Mouse (Mus musculus) forebrain, embryonic 12.5 days (tissue): ENCODE results near the gene Timm8b. TPM values are rescaled to one million over a fixed set of nuclear protein-coding genes. Genes with fewer than 3 reads are reported as not detected.

ENCODE experiments used
- ATAC-seq: fragments of 200-750 bp; cut with Nextera tagmentation; 2 replicates; pipeline ENCODE4 v1.8.0; 2017; ENCODE audit warnings: moderate TSS enrichment; ENCODE audit not compliant: low FRiP score
- H3K27ac ChIP-seq: fragments of 300-500 bp; sonication (generic); 2 replicates; pipeline ENCODE4 v1.5.1; 2016; ENCODE audit warnings: mild to moderate bottlenecking
- H3K27me3 ChIP-seq: fragments of 300-500 bp; sonication (generic); 2 replicates; pipeline ENCODE4 v1.6.1; 2016; ENCODE audit warnings: mild to moderate bottlenecking
- H3K36me3 ChIP-seq: fragments of 300-500 bp; sonication (generic); replicated peaks from 2 replicates; pipeline ENCODE4 v1.6.1; 2016; ENCODE audit warnings: mild to moderate bottlenecking
- H3K4me1 ChIP-seq: fragments of 300-500 bp; sonication (generic); 2 replicates; pipeline ENCODE4 v1.6.1; 2016
- H3K4me2 ChIP-seq: fragments of 300-500 bp; sonication (generic); 2 replicates; pipeline ENCODE4 v1.6.1; 2016; ENCODE audit warnings: mild to moderate bottlenecking, moderate library complexity
- H3K4me3 ChIP-seq: fragments of 300-500 bp; sonication (generic); replicated peaks from 2 replicates; pipeline ENCODE4 v1.5.1; 2016; ENCODE audit warnings: mild to moderate bottlenecking
- H3K9ac ChIP-seq: fragments of 300-500 bp; sonication (generic); 2 replicates; pipeline ENCODE4 v1.6.1; 2016; ENCODE audit warnings: mild to moderate bottlenecking
- H3K9me3 ChIP-seq: fragments of 300-500 bp; sonication (generic); 2 replicates; pipeline ENCODE4 v1.6.1; 2016
- WGBS: fragments of 180-500 bp; shearing (Covaris S2); methylation state at CpG from one replicate; pipeline ENCODE4 v1.1.7; 2016; 5-methylcytosine and 5-hydroxymethylcytosine counted together
- polyA plus RNA-seq: library from polyadenylated mRNA; unstranded; fragments of >200 nt; fragmentation: Nextera tagmentation; extraction: Ambion mirVana; gene quantifications from 2 replicates; pipeline ENCODE4 v1.2.1, GENCODE M21; 2016

The Timm8b gene
- polyA plus RNA-seq, 1 experiment from 2014 or later: 386 TPM

- no peaks in the 10 kb centered on the region for H3K27me3 ChIP-seq
- 90% methylated on average over 6 of the region's 6 CpGs for whole genome bisulfite sequencing
- H3K27ac ChIP-seq: no peak overlapping the region
- ATAC-seq: no peak
- no peaks in the 10 kb centered on the region for H3K9me3 ChIP-seq
- no peak overlapping the region for H3K4me2 ChIP-seq
- no peak overlapping the region for H3K4me3 ChIP-seq
- no peaks in the 10 kb centered on the region for H3K4me1 ChIP-seq
- no peaks in the 10 kb centered on the region for H3K36me3 ChIP-seq
- no peak overlapping the region for H3K9ac ChIP-seq
These were observed 18.4 kb upstream of the Timm8b start for GRCm38 (mm10) chr9:50585145-50585818.

- H3K9ac ChIP-seq: no peak overlapping the region
- no peaks in the 10 kb centered on the region for H3K9me3 ChIP-seq
- no peak for ATAC-seq
- no peaks in the 10 kb centered on the region for H3K4me1 ChIP-seq
- no peak overlapping the region for H3K4me2 ChIP-seq
- H3K27me3 ChIP-seq: no peaks in the 10 kb centered on the region
- no peak overlapping the region for H3K4me3 ChIP-seq
- 83% methylated on average over 4 of the region's 4 CpGs for WGBS
- no peak overlapping the region for H3K27ac ChIP-seq
- H3K36me3 ChIP-seq: no peaks in the 10 kb centered on the region
These were observed 16.8 kb upstream of the Timm8b start for GRCm38 (mm10) chr9:50586955-50587354.

GRCm38 (mm10) chr9:50590856-50591518 is 12.7 kb upstream of the Timm8b start:
- Histone ChIP-seq H3K9me3 (no peaks in the 10 kb centered on the region), H3K36me3 (peaks cover 13% of the 10 kb centered on the region), H3K4me1 (no peaks in the 10 kb centered on the region), H3K9ac (no peak overlapping the region), H3K27ac (no peak overlapping the region), H3K4me2 (no peak overlapping the region), H3K27me3 (no peaks in the 10 kb centered on the region), H3K4me3 (no peak overlapping the region)
- ATAC-seq: no peak
- 76% methylated on average over 10 of the region's 10 CpGs for WGBS

- Histone ChIP-seq H3K4me1 (no peaks in the 10 kb centered on the region), H3K36me3 (peaks cover 32% of the 10 kb centered on the region), H3K4me2 (no peak overlapping the region), H3K9me3 (no peaks in the 10 kb centered on the region), H3K9ac (no peak overlapping the region), H3K27ac (no peak overlapping the region), H3K4me3 (no peak overlapping the region), H3K27me3 (no peaks in the 10 kb centered on the region)
- ATAC-seq: no peak
- 90% methylated on average over 9 of the region's 9 CpGs for WGBS
These were observed 10.8 kb upstream of the Timm8b start for GRCm38 (mm10) chr9:50592955-50593354.

GRCm38 (mm10) chr9:50593544-50593943 is 10.2 kb upstream of the Timm8b start:
- Histone ChIP-seq H3K27ac (no peak overlapping the region), H3K4me2 (no peak overlapping the region), H3K4me1 (no peaks in the 10 kb centered on the region), H3K4me3 (no peak overlapping the region), H3K9ac (no peak overlapping the region), H3K9me3 (no peaks in the 10 kb centered on the region), H3K27me3 (no peaks in the 10 kb centered on the region), H3K36me3 (peaks cover 38% of the 10 kb centered on the region)
- ATAC-seq: no peak
- 73% methylated on average over 3 of the region's 3 CpGs for WGBS

- no peaks in the 10 kb centered on the region for H3K9me3 ChIP-seq
- H3K4me2 ChIP-seq: no peak overlapping the region
- H3K27ac ChIP-seq: no peak overlapping the region
- H3K9ac ChIP-seq: no peak overlapping the region
- 83% methylated on average over 12 of the region's 12 CpGs for WGBS
- no peak overlapping the region for H3K4me3 ChIP-seq
- ATAC-seq: no peak
- H3K4me1 ChIP-seq: no peaks in the 10 kb centered on the region
- no peaks in the 10 kb centered on the region for H3K27me3 ChIP-seq
- H3K36me3 ChIP-seq: peaks cover 48% of the 10 kb centered on the region
These were observed 8.8 kb upstream of the Timm8b start for GRCm38 (mm10) chr9:50594794-50595417.

DNA sequence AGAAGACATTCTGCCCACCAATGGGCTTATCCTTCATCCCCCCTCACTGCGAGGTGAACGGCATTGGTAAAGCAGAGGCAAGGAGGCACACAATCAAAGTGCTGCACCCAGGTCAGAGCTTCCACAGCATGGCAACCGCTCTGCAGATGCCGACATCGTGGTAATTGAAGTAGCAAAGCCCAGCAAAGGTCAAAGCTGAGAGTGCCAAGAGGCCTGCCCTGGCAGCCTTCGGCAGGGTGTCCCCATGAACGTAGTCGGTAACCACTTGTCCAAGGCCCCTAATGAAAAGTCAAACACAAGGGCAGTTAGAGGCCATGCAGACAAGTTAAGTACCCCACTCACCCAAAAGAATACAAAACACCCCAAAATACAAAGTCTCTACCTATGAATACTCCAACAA is 6.7 kb upstream of the Timm8b start:
- no peak overlapping the region for H3K4me3 ChIP-seq
- ATAC-seq: no peak
- H3K4me2 ChIP-seq: no peak overlapping the region
- H3K36me3 ChIP-seq: peaks cover 55% of the 10 kb centered on the region
- WGBS: 97% methylated on average over 8 of the region's 8 CpGs
- H3K9me3 ChIP-seq: no peaks in the 10 kb centered on the region
- H3K27me3 ChIP-seq: no peaks in the 10 kb centered on the region
- H3K4me1 ChIP-seq: peaks cover 5% of the 10 kb centered on the region
- H3K9ac ChIP-seq: no peak overlapping the region
- H3K27ac ChIP-seq: no peak overlapping the region

DNA sequence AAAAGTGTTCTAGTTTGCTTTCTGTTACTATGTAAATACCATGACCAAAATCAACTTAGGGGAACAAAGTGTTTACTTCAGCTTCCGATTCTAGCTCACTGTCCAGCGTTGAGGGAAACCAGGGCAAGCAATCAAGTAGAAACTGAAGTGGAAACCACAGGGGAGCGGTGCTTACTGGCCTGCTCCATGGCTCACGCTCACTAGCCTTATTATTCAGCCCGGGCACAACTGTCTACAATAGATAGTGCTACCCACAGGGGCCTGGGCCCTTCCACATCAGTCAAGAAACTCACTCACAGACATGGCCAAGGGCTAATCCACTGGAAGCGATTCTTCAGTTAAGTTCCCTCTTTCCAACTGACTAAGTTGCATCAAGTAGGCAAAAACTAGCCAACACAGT is 2.2 kb upstream of the Timm8b start:
- no peak overlapping the region for H3K4me3 ChIP-seq
- H3K9me3 ChIP-seq: no peaks in the 10 kb centered on the region
- no peak for ATAC-seq
- no peaks in the 10 kb centered on the region for H3K27me3 ChIP-seq
- peaks cover 46% of the 10 kb centered on the region for H3K36me3 ChIP-seq
- H3K4me1 ChIP-seq: peaks cover 25% of the 10 kb centered on the region
- H3K9ac ChIP-seq: no peak overlapping the region
- no peak overlapping the region for H3K27ac ChIP-seq
- 92% methylated on average over 6 of the region's 6 CpGs for WGBS
- H3K4me2 ChIP-seq: no peak overlapping the region

DNA sequence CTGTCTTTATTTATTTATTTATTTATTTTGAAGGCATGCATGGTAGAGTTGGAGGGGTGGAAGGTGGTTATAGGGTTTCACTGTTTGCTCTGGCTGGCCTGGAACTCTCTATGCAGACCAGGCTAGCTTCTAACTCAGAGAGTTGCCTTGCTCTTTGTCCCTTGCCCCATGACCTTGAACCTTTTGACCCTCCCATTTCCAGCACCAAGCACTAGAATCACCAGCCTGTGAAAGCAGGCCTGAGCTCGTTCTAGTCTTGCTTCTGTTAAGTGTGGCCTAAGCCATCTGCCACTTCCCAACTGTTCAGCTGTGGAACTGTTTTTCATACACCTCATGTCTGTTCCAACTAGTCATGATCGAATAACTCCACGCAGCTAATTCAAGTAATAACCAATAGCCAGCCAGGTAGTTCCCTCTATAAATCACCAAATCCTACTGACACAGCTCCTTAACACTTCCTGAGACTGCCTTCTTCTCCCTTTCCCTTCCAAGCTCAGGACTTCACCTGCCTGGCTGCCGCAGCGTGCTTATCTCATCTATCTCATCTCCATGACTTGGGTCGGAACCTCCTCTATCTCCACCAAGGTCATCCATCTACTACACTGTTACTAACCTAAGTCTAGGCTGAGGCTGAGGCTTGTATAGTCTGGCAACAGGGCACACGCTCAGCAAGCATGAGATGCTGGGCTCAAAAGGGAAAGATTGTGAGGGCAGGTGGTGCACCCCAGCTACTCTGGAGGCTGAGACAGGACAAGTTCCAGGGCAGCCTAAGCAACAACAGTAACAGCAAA is 1.5 kb upstream of the Timm8b start:
- no peaks in the 10 kb centered on the region for H3K27me3 ChIP-seq
- H3K9ac ChIP-seq: peak overlapping the region; percentile 86; the same call in 1 of the 2 replicates
- 96% methylated on average over 7 of the region's 7 CpGs for WGBS
- peaks cover 44% of the 10 kb centered on the region for H3K36me3 ChIP-seq
- H3K4me2 ChIP-seq: peak overlapping the region; percentile 93
- ATAC-seq: no peak
- peak overlapping the region; percentile 85 for H3K4me3 ChIP-seq
- H3K9me3 ChIP-seq: no peaks in the 10 kb centered on the region
- peaks cover 25% of the 10 kb centered on the region for H3K4me1 ChIP-seq
- H3K27ac ChIP-seq: no peak overlapping the region

GRCm38 (mm10) chr9:50603998-50604324 is 251 bp downstream of the Timm8b start:
- H3K4me1 ChIP-seq: peaks cover 25% of the 10 kb centered on the region
- H3K4me3 ChIP-seq: peak overlapping the region; percentile 85
- H3K9me3 ChIP-seq: no peaks in the 10 kb centered on the region
- peak; percentile 90 for ATAC-seq
- H3K27ac ChIP-seq: peak overlapping the region; percentile 88
- peak overlapping the region; percentile 86 for H3K9ac ChIP-seq
- H3K27me3 ChIP-seq: no peaks in the 10 kb centered on the region
- 1% methylated on average over 24 of the region's 24 CpGs for WGBS
- H3K4me2 ChIP-seq: peak overlapping the region; percentile 93
- peaks cover 42% of the 10 kb centered on the region for H3K36me3 ChIP-seq

DNA sequence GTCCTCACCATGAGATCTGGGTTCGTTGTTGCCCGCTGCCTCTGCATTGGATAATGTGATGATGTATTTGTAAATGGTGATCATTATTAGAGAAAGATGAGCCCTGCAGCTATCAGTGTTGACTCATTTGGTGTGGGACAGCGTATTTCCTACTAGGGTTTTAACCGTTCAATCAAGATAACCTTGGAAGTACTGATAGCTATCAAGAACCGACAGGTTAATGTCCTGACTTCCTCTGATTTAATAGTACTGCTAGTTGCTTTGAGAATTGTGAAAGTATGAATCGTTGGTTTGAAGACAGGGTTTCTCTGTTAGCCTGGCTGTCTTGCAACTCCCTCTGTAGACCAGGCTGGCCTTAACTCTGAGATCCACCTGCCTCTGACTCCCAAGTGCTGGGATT is 628 bp downstream of the Timm8b start:
- no peak for ATAC-seq
- H3K27me3 ChIP-seq: no peaks in the 10 kb centered on the region
- H3K36me3 ChIP-seq: peaks cover 42% of the 10 kb centered on the region
- H3K27ac ChIP-seq: peak overlapping the region; percentile 88
- H3K9me3 ChIP-seq: no peaks in the 10 kb centered on the region
- peak overlapping the region; percentile 93 for H3K4me2 ChIP-seq
- peaks cover 25% of the 10 kb centered on the region for H3K4me1 ChIP-seq
- 5% methylated on average over 6 of the region's 6 CpGs for WGBS
- H3K9ac ChIP-seq: peak overlapping the region; percentile 86
- peak overlapping the region; percentile 85 for H3K4me3 ChIP-seq

GRCm38 (mm10) chr9:50612115-50612514 is 8.4 kb downstream of the Timm8b start:
- Histone ChIP-seq H3K27me3 (no peaks in the 10 kb centered on the region), H3K27ac (no peak overlapping the region), H3K36me3 (peaks cover 75% of the 10 kb centered on the region), H3K9me3 (no peaks in the 10 kb centered on the region), H3K9ac (no peak overlapping the region), H3K4me3 (no peak overlapping the region), H3K4me1 (peaks cover 10% of the 10 kb centered on the region), H3K4me2 (no peak overlapping the region)
- no peak for ATAC-seq
- WGBS: 92% methylated on average over 4 of the region's 4 CpGs
